Mouse (Mus musculus): ENCODE measurements around the gene Tfcp2l1. TPM values are rescaled to one million over a fixed set of nuclear protein-coding genes. Genes with fewer than 3 reads are reported as not detected.

Tfcp2l1 gene
- polyA plus RNA-seq, 1 experiment from 2014 or later = 0.29 TPM

Other genes with a start within 250 kb of the Tfcp2l1 start
- 71.6 and 108 TPM in 2 replicates for gene Clasp1, start 238.9 kb upstream of the Tfcp2l1 start, polyA plus RNA-seq (2014; fragmentation: Nextera tagmentation; extraction: Ambion mirVana)

All from forebrain, embryonic 14.5 days (tissue).